Mouse (Mus musculus) spleen, postnatal 36 days (tissue): ENCODE data around the gene Yipf1.

Experiments
- DNase-seq, 2 experiments: peaks; one replicate each; pipeline ENCODE4 v3.0.0; 2022; ENCODE audit warnings: low spot score in 2 of 2, mixed read lengths in 1 of 2

Yipf1 gene

DNA sequence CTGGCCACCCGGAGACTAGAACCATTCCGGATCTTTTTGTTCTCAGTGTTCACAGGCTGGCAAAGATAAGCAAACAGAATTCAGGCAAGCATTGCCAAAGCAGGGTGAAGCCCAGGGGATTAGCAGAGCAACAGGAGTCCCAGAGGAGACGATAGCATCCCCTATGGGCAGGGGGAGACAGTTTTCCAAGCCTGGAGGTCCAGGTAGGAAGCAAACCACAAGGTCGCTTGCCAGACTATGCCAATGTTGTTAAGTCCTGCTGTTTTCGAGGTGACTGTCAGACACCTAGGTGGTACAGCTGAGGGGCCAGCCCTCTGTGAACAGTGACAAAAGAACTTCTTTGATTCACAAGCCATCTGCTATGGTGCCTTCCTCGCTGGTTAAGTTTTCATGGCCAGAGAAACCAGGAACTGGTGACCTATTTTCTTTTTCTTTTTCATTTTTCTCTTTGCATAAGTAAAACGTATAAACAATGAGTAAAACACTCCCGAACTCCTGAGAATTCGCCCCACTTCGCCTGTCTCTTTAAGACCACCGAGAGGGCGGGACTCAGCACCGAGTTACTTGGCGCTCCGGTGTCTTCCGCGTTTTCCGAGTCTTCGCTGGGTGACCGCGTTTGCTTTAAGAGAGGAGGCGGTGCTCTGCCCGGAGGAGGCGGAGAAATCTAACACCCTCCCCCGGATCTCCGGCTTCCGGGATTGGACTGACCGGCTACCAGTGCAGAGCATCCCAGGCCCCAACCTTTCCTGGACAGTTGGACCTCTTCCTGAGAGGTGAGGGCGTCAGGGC lies at the start of gene Yipf1:
Gene Yipf1, plus strand, starts transcription at position 674 of the 789 bp plus-strand sequence.
- DNase-seq = peak; percentile 90 to 92

DNA sequence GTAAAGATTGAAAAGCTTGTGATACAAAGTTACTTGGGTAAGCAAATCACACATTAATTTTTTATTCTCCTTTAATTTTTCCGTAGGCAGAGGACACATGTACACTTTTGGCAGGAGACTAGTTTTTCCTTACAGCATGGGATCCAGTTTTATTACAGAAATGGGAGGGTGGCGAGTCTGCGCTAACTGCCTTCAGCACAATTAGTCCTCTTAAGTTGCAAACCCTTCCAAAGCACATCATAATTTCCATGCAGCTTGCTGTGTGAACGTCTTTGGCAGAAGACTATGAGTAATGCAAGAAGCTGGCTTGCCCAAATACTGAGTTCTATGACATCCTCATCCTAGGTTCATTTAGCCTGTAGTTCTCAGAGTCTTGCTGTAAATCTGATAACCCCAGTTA lies 40.5 kb upstream of the Yipf1 start:
- no peak for DNase-seq

DNA sequence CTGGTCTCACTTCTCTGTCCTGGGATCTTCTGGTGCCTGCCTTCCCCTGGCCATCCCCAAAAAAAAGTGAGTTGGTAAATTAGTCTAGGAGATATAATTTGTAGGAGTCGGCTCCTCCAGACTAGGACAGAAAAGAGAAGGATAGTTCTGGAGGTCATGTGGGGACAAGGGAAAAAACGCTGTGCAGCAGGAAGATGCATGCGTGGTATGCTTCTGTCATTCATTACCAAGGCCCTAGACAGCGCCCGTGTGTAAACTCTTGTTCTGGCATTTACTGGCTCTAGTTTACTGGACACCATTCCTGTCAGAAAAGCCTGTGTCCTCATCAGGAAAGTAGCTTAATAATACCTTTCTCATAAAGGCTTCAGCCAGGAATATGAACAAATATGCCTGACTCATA lies 39.7 kb upstream of the Yipf1 start:
- no peak for DNase-seq

DNA sequence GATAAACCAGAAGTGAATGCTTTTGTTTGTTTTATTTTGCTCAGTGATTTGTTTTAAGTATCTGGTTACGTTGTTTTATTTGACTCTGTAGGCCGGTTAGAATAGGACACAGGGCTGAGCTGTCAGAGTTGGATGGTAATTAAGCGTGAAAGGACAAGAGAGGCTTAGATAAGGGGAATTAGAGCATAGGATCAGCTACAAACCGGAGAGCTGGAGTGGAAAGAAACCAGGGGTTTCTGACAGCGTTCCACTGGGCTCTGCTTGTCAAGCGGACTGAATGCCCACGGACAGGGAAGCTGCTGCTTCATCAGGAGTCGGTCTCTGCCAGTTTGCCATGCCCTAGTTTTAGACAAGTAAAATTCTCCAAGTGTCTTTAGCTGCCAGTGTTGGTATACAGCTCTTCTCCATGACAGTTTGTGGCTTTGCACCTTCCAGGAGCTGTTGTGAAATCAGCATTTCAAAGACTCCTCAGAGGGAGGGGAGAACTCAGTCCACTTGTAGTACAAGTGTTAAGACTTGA lies 35.9 kb upstream of the Yipf1 start:
- no peak for DNase-seq

DNA sequence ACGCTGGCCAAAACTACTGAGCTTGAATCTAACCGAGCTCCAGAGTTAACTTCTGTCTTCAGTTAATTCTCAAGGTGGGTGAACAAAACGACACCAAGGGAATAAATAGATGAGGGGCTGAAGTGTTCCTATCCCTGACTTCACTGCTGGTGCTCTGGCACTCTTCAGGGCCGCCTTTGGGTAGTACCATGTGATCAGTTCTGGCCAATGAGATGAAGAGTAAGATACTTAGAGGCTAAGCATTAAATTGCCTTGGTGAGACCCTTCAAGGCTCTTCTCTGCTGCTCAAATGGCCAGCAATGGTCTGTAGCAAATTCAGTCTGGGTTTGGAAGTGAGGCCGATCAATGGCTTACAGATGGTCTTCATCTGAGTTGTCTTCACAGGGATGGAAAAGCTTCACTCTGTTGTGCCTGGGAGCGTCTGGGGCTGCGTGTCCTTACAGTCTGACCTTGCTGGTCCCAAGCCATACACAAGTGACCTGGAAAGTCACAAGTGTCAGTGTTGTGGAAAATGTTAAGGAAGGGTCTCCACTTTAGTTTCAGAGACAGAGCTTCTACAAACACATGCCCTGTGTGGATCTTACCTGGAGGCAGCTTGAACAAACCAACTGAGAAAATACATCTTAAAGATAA lies 33.2 kb upstream of the Yipf1 start:
- no peak for DNase-seq

DNA sequence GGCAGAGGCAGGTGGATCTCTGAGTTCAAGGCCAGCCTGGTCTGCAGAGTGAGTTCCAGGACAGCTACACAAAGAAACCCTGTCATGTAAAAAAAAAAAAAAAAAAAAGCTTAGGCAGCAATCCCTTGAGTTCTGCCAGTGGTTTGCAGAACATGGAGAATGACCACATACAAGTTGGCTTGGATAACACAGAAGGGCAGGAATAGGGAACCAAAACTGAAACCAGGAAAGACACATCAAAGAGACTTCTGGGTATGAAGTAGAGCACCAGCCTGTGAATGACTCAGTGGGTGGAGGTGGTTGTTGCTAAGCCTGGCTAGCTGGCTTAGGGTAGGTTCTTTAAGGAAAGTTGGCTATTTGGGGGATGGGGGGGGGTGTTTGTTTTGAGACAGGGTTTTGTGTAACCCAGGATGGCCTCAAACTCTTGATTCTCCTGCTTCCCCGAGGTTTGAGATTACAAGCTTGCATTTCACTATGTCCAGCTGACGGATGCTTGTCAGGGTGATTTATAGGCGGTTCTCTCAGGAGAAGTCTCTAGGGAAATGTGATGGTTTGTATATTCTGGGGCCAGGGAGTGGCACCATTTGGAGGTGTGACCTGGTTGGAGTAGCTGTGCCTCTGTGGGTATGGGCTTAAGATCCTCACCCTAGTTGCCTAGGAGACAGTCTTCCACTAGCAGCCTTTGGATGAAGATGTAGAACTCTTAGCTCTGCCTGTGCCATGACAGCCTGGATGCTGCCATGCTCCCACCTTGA lies 28.5 kb upstream of the Yipf1 start:
- peak in 1 of 2 experiments; percentile 22 for DNase-seq

DNA sequence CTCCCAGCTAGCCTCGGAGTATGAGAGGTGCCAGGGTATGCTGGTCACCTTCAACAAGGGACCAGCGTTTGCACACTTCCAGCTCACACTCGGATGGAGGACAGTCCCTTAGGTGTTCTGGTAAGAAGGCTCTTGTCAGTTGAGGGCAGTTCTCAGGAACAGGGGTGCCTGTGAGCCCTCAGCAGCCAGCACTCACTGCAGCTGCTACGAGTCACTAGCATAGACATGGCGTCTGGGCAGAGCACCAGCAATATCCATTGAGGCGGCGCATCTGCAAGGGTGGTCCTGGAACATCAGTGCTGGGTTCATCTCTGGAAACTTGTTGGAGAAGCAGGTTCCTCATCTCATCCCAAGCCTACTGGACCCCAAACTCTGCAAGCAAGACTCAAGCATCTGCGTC lies 27.8 kb upstream of the Yipf1 start:
- no peak for DNase-seq

DNA sequence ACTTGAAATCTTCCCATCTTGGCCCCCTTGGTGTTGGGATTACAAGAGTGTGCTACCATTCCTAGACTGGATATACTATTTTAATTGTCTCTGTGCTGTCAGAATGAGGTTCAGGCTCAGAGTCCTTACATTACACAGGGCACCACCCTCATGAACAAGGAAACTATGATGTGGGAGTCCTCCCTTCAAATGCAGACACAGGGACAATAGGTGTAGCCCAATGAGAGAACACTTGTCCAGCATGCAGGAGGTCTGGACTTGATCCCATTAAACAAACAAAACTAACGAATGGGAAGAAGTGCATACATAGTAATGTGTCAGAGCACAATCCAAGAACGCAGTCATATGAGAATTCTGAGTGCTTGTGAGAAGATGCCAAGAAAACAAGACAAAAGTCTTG lies 26.6 kb upstream of the Yipf1 start:
- no peak for DNase-seq

DNA sequence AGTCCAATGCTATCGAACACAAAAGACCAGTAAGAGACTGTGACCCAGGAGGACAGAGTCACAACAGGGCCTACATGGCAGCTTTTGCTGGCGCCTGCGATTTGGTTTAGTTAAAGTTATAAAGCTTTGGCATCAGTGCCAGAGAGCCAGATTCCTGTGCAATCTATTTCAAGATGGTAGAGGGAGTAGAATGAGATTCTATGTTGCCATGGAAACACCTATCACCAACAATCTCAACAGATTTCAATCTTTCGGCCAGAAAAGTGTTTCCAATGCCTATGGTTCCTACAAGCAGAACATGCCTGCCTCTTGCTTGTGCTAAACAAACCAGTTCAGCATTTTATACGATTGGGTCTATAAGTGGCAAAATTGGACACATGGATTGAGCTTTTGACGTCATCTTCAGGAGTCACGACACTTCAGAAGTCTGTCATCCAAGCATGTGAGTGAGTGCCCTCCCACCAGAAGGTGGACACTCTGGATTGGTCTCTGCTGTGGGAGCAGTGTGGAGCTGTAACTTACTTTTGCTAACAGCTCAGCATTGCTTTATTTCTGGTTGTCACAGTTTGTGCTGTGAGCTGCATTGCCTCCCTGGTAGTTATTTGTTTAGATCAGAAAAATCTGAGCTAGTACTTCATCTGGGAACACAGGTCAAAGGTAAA lies 22.4 kb upstream of the Yipf1 start:
- no peak for DNase-seq

DNA sequence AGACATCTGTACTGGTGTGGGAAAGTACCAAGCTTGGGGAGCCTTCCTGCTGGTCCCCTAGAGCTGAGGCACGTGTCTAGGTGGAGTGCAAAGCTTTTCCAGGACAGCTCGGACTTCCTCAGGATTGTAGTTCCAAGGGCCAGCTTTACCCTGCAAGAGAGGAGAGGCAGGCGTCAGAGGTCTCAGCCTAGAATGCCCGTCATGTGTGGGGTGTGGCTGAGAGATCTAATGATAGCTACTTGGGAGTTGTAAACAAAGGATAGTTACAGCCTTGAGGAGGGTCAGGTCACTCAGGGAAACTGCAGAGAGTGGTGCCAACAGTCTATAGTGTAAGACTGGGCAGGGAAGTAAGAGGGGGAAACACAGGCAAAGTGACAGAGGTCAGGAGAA lies 21.9 kb upstream of the Yipf1 start:
- no peak for DNase-seq

DNA sequence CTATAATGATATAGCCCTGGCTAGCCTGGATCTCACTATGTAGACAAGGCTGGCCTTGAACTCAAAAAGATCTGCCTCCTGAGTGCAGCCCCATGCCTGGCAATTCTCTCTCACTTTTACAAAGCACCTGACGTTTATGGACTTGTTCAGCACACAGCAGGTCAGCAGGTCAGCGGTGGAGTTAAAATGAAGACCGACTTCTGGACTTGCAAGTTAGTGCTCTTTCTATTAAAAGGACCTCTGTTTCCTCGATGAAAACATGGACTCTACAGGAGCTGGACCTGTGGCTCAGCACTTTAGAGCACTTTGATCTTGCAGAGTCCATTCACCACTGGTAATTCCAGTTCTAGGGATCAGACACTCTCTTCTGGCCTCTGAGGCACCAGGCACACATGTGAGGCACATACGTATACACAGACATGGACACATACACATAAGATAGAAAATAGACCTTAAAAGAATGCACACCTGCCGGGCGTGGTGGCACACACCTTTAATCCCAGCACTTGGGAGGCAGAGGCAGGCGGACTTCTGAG lies 16.0 kb upstream of the Yipf1 start:
- no peak for DNase-seq

DNA sequence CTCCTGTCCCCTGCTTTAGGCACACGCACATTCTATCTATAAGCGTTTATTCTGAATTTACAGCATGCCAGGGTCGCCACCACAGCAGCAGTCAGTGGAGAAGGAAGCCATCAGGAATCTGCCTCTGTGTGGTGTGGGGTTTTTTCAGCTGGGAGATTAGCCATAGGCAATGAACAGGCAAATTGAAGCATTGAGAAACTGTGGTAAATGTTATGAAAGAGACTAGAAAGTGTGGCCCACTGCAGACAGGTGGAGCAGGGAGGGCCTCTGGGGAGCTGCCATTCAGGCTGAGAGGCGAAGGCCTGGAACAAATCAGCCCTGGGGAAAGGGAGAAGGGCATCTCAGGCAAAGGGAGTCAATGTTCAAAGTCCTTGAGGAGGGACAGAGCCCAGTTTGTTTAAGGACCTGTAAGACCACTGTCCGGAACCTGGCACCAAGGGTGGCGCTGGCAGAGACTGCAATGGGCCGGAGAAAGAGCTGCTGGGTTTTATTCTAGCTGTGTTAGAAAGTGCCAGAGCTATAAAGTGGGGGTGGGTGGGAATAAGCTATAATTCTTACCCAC lies 14.3 kb upstream of the Yipf1 start:
- no peak for DNase-seq

DNA sequence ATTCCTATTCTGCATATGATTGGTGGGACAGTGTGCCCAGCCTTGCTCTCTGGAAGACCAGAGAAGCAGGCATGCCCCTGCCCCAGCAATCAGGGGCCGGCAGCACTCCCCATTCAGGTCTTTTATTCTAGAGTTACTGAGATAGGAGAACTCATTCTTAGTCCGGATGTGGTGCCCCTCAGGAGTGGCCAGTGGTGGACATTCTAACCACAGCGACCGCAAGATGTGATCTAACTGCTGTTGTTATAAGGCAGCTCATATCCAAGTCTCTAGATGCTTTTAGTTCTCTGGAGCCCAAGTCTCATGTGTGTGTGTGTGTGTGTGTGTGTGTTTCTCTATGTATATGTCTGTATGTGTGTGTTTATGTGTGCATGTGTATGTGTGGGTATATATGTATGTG lies 13.8 kb upstream of the Yipf1 start:
- DNase-seq = no peak

DNA sequence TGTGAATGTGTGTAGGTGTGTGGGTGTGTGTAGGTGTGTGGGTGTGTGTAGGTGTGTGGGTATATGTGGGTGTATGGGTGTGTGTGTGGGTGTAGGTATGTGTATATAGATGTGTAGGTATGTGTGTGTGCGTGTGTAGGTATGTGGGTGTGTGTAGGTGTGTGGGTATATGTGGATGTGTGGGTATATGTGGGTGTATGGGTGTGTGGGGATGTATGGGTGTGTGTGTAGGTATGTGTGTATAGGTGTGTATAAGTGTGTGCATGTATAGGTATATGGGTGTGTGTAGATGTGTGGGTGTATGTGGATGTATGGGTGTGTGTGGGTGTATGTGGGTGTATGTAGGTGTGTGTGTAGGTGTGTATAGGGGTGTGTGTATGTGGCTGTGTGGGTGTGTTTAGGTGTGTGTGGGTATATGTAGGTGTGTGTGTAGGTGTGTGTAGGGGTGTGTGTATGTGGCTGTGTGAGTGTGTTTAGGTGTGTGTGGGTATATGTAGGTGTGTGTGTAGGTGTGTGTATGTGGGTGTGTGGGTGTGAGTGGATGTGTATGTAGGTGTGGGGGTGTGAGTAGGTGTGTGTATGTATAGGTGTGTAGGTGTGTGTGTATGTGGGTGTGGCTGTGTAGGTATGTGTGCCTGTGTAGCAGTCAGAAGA lies 13.1 kb upstream of the Yipf1 start:
- DNase-seq = no peak

DNA sequence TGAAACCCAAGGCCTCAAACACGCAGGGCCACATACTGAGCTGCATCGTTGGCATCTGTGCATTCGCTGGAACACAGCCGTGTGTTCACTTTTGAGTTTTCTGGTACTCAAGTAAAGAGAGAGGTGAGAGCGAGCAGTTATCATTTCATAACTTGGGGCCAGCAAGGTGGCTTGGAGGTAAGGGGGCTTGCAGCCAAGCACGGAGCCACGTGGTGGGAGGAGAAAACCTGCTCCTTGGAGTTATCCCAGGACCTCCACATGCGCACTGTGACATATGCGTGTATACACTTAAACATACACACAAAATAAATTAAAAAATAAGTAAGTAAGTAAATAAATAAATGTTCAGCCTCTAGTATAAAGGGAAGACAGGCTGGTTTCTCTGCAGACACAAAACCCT lies 11.9 kb upstream of the Yipf1 start:
- DNase-seq = no peak

DNA sequence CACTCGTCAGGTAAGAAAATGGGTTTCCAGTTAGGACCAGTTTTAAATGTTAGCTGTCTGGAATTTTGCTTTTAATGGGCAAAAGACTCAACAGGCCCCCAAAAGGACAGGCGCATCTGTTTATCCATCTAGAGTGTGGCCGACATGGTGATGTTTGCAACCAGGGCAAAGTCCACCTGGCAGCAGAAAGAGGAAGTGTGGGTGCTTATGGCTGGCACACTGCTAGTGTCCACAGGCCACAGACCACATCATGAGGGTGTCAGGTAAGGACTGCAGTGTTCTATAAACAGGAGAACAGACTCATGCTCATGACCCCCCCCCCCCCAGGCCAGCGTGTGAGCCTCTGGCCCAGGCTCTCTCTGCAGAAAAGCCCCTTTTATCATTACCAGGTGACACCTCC lies 11.3 kb upstream of the Yipf1 start:
- DNase-seq = no peak

DNA sequence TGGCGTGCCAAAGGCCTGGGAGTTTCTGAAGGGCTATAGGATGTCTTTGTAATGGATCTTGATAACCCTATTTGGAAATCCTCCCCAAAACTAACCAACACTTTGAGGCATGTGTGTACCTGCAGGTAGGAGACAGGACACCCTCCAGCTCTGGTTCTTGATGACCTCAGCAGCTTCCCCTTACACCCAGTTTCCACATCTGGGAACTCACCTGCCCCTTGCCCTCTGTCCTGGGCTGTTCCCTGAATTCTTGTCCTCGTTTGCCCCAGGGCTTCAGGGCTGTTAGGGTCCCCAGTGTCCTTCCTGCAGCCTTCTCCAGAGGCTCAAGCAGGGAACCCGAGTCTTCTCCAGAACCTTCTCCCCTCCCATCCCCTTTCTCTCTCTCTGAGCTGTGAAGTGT lies 10.6 kb upstream of the Yipf1 start:
- no peak for DNase-seq

DNA sequence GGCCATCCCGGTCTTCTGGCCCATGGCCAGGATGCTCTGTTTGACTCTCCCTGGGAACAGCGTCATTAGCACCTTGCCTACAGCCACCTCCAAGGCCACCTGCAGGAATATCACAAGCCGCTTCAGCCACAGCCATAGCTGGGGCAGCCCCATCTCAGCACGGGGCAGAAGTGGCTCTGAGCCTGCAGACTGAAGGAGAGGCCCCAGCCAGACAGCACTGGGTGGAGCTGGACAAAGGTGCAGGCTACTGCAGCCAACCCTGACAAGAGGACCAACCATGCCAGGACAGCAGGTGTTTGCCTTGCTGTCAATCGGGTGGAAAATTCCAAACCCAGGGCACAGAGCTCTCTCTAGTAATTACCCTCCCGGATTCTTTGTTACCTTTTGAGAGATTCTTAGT lies 7.2 kb upstream of the Yipf1 start, which contains the start of gene Dio1:
Gene Dio1, minus strand, starts transcription at position 204 of the 400 bp plus-strand sequence.
- DNase-seq = no peak

DNA sequence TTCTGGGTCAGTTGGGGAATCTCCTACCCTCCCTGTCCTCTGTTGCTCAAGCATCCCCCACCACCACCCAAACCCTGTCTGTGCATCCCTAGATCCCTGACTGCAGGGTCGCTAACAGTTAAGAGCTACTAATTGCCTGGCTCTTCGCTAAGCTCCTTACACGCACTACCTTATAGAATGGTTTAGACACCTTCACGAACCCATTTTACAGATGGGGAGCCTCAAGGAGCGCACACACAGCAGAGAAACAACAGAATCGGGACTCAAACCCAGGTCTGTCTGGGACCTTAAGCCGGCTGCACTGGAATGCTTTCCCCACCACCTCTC lies 279 bp downstream of the Yipf1 start:
- DNase-seq = no peak

DNA sequence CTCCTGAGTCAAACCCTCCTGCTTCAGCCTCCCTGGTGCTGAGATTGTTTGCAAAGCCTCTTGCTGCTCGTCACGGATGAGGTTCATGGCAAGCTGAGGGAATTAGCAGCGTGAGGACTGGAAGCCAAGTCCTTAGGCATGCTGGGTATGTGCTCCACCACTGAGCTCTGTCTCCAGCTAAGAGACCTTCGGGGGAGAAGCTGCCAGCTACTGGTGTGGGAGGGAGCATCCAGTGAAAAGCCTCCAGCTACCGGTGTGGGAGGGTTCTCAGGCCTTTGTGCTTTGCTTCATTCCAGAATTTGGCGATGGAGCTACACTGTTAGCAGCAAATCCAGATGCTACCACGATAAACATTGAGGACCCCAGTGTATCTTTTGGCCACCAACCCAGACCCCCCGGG lies 4.5 kb downstream of the Yipf1 start:
- no peak for DNase-seq

DNA sequence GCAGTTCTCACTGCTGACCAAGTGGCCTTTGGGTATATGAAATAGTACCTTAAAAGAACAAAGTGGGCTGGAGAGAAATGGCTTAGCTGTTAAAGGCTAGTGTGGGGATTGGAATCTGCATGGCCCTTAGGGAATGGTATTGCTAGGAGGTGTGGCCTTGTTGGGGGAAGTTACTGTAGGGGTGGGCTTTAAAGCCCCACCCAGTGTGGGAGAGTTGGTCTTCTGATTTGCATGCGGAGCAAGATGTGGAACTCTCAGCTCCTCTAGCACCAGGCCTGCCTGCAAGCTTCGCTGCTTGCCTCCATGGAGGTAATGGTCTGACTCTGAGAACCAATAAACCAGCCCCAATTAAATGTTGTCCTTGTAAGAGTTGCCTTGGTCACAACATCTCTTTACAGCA lies 6.9 kb downstream of the Yipf1 start:
- peak; percentile 73 to 74 for DNase-seq
